Mouse (Mus musculus): ENCODE data around the gene Atp6v0a1. TPM values are rescaled to one million over a fixed set of nuclear protein-coding genes. Genes with fewer than 3 reads are reported as not detected.

Gene Atp6v0a1
- polyA plus RNA-seq, 1 experiment = 45.0 TPM

DNA sequence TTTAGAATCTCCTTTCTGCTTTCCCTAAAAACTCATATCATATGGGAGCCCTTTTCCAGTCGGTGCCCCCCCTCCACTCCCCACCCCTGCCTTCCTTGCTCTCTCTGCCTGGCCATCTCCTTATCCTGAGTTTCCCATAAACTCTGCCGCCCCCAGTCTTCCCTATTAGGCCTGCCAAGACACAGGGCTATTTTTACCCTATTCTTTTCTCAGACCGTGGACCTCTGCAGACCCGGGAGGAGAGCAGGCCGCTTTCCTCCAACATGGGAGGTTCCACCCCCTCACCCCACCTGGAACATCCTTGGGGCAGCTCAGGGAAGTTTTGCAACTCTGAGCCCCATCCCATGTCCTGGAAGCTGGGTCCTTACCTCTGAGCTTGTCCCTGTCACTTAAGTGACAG is 41.9 kb upstream of the Atp6v0a1 start:
- peak overlapping the region; percentile 98 for H3K4me3 ChIP-seq
- H3K27me3 ChIP-seq (ENCODE audit: control insufficient read depth, insufficient read depth, insufficient read length) = no peaks in the 10 kb centered on the region
- no peak overlapping the region for H3ac ChIP-seq (ENCODE audit: control insufficient read depth, insufficient read length)
- peak overlapping the region; percentile 81 for H3K4me2 ChIP-seq (ENCODE audit: low read depth)
- no peaks in the 10 kb centered on the region for H3K36me3 ChIP-seq (ENCODE audit: control insufficient read depth, insufficient read depth)
- no peak for TF ChIP-seq CEBPB (IDR thresholded peaks at IDR 0.05; ENCODE audit: insufficient read depth, poor library complexity, severe bottlenecking)
- TF ChIP-seq E2F4 (IDR thresholded peaks at IDR 0.05; ENCODE audit: insufficient read depth) = no peak
- TF ChIP-seq TCF12 (IDR thresholded peaks at IDR 0.05; ENCODE audit: insufficient read depth, poor library complexity, severe bottlenecking) = no peak
- TF ChIP-seq TCF3 (IDR thresholded peaks at IDR 0.05; ENCODE audit: insufficient read length, low read depth) = no peak
- no peak for TF ChIP-seq MYOD1 (IDR thresholded peaks at IDR 0.05; ENCODE audit: control insufficient read depth in 1 of 3, insufficient read length in 2 of 3, low read depth in 2 of 3)
- no peak for TF ChIP-seq POLR2AphosphoS2 (IDR thresholded peaks at IDR 0.05; ENCODE audit: insufficient read length, low read depth)
- no peak for TF ChIP-seq REST (IDR thresholded peaks at IDR 0.05; ENCODE audit: insufficient read depth, insufficient read length)
- no peak for TF ChIP-seq POLR2A (IDR thresholded peaks at IDR 0.05; ENCODE audit: insufficient read length, low read depth)
- no peak for TF ChIP-seq MAX (IDR thresholded peaks at IDR 0.05; ENCODE audit: low read depth)
- TF ChIP-seq USF1 (IDR thresholded peaks at IDR 0.05; ENCODE audit: low read depth) = no peak
- no peak for TF ChIP-seq SRF (IDR thresholded peaks at IDR 0.05; ENCODE audit: control insufficient read depth, insufficient read length, low read depth)
- no peak for TF ChIP-seq MYOG (IDR thresholded peaks at IDR 0.05; ENCODE audit: control insufficient read depth in 1 of 3, insufficient read depth in 1 of 3, insufficient read length in 2 of 3, low read depth in 2 of 3)
- H3K79me2 ChIP-seq (ENCODE audit: control insufficient read depth, insufficient read depth) = peaks cover 78% of the 10 kb centered on the region

DNA sequence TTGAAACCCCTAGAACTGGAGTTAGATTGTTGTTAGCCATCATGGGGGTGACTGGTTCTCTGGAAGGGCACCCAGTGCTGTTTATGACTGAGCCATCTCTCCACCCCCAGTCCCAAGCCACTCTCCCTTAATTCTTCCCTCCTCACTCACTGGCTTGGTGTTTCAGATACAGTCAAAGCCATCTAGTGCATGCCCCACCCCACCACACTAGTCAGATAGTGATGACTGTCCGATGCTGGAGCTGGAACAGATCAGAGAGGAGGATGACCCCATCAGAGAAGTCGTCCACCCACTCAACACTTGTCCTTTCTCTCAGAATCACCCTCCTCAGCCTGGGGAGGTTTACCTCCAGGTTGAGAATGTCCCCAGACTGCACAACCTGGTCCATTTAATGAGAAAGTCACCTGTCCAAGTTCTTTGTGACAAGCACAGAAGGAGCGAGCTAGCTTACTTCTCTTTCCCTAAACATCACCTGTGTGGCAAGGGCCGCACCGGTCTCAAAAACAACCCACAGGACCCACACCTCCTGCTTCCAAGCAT is 41.3 kb upstream of the Atp6v0a1 start:
- Histone ChIP-seq H3K4me3 (peak overlapping the region; percentile 98), H3K36me3 (ENCODE audit: control insufficient read depth, insufficient read depth) (no peaks in the 10 kb centered on the region), H3K27me3 (ENCODE audit: control insufficient read depth, insufficient read depth, insufficient read length) (no peaks in the 10 kb centered on the region), H3K79me2 (ENCODE audit: control insufficient read depth, insufficient read depth) (peaks cover 73% of the 10 kb centered on the region), H3ac (ENCODE audit: control insufficient read depth, insufficient read length) (peak overlapping the region; percentile 61), H3K4me2 (ENCODE audit: low read depth) (peak overlapping the region; percentile 81)
- TF ChIP-seq CEBPB (IDR thresholded peaks at IDR 0.05; ENCODE audit: insufficient read depth, poor library complexity, severe bottlenecking) (no peak), USF1 (IDR thresholded peaks at IDR 0.05; ENCODE audit: low read depth) (no peak), POLR2A (IDR thresholded peaks at IDR 0.05; ENCODE audit: insufficient read length, low read depth) (no peak), REST (IDR thresholded peaks at IDR 0.05; ENCODE audit: insufficient read depth, insufficient read length) (no peak), MYOD1 (IDR thresholded peaks at IDR 0.05; ENCODE audit: control insufficient read depth in 1 of 3, insufficient read length in 2 of 3, low read depth in 2 of 3) (no peak)

DNA sequence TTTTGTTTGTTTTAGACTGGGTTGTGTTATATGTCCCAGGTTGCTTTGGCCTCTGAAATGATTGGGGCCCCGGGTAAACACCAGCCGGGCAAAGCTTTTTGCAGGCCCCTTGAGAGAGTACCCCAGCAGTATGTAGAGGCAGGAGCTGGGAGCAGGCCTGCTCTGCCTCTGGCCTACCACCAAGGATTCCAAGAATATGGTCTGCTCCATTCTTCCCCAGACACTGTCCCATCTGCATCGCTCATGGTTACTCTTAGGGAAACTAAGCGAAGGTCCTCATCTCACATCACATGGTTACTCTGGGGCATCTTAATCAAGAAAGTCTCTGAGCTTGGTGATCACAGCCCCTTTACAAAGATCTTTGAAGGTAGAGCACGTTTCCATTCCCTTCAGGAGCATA is 40.8 kb upstream of the Atp6v0a1 start:
- TF ChIP-seq USF1 (IDR thresholded peaks at IDR 0.05; ENCODE audit: low read depth) (no peak), MYOG (IDR thresholded peaks at IDR 0.05; ENCODE audit: control insufficient read depth in 1 of 3, insufficient read depth in 1 of 3, insufficient read length in 2 of 3, low read depth in 2 of 3) (no peak), SRF (IDR thresholded peaks at IDR 0.05; ENCODE audit: control insufficient read depth, insufficient read length, low read depth) (no peak), POLR2AphosphoS2 (IDR thresholded peaks at IDR 0.05; ENCODE audit: insufficient read length, low read depth) (no peak), MAX (IDR thresholded peaks at IDR 0.05; ENCODE audit: low read depth) (no peak), CEBPB (IDR thresholded peaks at IDR 0.05; ENCODE audit: insufficient read depth, poor library complexity, severe bottlenecking) (no peak), REST (IDR thresholded peaks at IDR 0.05; ENCODE audit: insufficient read depth, insufficient read length) (no peak), TCF12 (IDR thresholded peaks at IDR 0.05; ENCODE audit: insufficient read depth, poor library complexity, severe bottlenecking) (no peak)
- H3K27me3 ChIP-seq (ENCODE audit: control insufficient read depth, insufficient read depth, insufficient read length) = no peaks in the 10 kb centered on the region

DNA sequence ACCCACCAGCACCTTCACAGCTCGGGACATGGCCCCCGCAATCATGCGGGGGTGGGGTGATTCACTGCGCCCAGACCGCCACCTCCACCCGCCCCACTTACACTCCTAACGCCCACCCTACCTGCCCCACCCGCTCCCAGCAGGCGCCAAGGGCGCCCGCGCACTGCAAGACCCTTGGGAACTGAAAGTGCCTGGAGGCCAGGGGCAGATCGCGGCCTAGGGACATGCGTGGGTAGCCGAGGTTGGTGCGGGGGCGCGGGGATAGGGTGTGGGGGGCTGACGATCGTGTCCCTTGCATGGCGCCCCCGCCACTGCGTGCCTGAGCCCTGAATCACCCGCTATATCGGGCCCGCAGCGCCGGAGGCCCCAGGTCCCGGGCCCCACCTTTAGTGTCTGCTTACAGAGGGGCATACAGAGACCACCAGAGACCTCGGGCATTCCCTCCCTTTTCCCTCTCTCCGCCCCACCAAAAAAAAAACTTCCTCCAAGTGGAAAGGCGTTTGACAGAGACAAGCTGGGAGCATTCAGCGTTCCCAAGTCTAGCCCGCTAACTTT is 40.0 kb upstream of the Atp6v0a1 start:
- TF ChIP-seq USF1 (IDR thresholded peaks at IDR 0.05; ENCODE audit: low read depth) (no peak), CEBPB (IDR thresholded peaks at IDR 0.05; ENCODE audit: insufficient read depth, poor library complexity, severe bottlenecking) (no peak), SRF (IDR thresholded peaks at IDR 0.05; ENCODE audit: control insufficient read depth, insufficient read length, low read depth) (no peak), MYOG (IDR thresholded peaks at IDR 0.05; ENCODE audit: control insufficient read depth in 1 of 3, insufficient read depth in 1 of 3, insufficient read length in 2 of 3, low read depth in 2 of 3) (no peak), TCF12 (IDR thresholded peaks at IDR 0.05; ENCODE audit: insufficient read depth, poor library complexity, severe bottlenecking) (no peak), MYOD1 (IDR thresholded peaks at IDR 0.05; ENCODE audit: control insufficient read depth in 1 of 3, insufficient read length in 2 of 3, low read depth in 2 of 3) (peak in 1 of 3 experiments; percentile 19), POLR2AphosphoS2 (IDR thresholded peaks at IDR 0.05; ENCODE audit: insufficient read length, low read depth) (no peak)

More for the DNA sequence above, 40.8 kb upstream of the Atp6v0a1 start:
- Histone ChIP-seq H3K4me2 (ENCODE audit: low read depth) (peak overlapping the region; percentile 81), H3K36me3 (ENCODE audit: control insufficient read depth, insufficient read depth) (no peaks in the 10 kb centered on the region), H3ac (ENCODE audit: control insufficient read depth, insufficient read length) (peak overlapping the region; percentile 61), H3K79me2 (ENCODE audit: control insufficient read depth, insufficient read depth) (peaks cover 68% of the 10 kb centered on the region), H3K4me3 (peak overlapping the region; percentile 98)

More for the DNA sequence above, 40.0 kb upstream of the Atp6v0a1 start:
- peak overlapping the region; percentile 81 for H3K4me2 ChIP-seq (ENCODE audit: low read depth)
- peaks cover 60% of the 10 kb centered on the region for H3K79me2 ChIP-seq (ENCODE audit: control insufficient read depth, insufficient read depth)
- H3K4me3 ChIP-seq = peak overlapping the region; percentile 98
- H3ac ChIP-seq (ENCODE audit: control insufficient read depth, insufficient read length) = peak overlapping the region; percentile 61
- H3K27me3 ChIP-seq (ENCODE audit: control insufficient read depth, insufficient read depth, insufficient read length) = no peaks in the 10 kb centered on the region
- no peaks in the 10 kb centered on the region for H3K36me3 ChIP-seq (ENCODE audit: control insufficient read depth, insufficient read depth)
